Mouse (Mus musculus) liver, embryonic 14.5 days (tissue): ENCODE measurements at regions not wholly inside any gene's neighbourhood (a gene's known extent, or its start where the extent isn't known, plus 50 kb on each side); places are given as distances from the start of the nearest gene placed in this dataset.

Experiments
- ATAC-seq: fragments of 200-750 bp; cut with Nextera tagmentation; 2 replicates; pipeline ENCODE4 v1.8.0; 2017; ENCODE audit warnings: moderate number of reproducible peaks, mild to moderate bottlenecking, moderate library complexity; ENCODE audit not compliant: insufficient read depth
- DNase-seq, 3 experiments: peaks; one replicate each; pipeline ENCODE4 v3.0.0-alpha.2; 2012 to 2013; ENCODE audit warnings: low read depth in 3 of 3, low spot score in 3 of 3
- H3K27ac ChIP-seq: fragments of 300-500 bp; sonication (generic); 2 replicates; pipeline ENCODE4 v1.5.1; 2014; ENCODE audit warnings: moderate library complexity, mild to moderate bottlenecking, control low read depth, inconsistent platforms
- H3K27me3 ChIP-seq: fragments of 300-500 bp; sonication (generic); 2 replicates; pipeline ENCODE4 v1.6.1; 2014; ENCODE audit warnings: mild to moderate bottlenecking, low read length, moderate library complexity; ENCODE audit not compliant: control insufficient read depth, insufficient read depth
- H3K36me3 ChIP-seq: fragments of 300-500 bp; sonication (generic); replicated peaks from 2 replicates; pipeline ENCODE4 v1.6.1; 2014; ENCODE audit warnings: low read depth; ENCODE audit not compliant: control insufficient read depth, insufficient read depth
- H3K4me1 ChIP-seq, 2 experiments: fragments of 200-500 bp in 1 of 2; fragments of 300-500 bp in 1 of 2; sonication (generic) in 1 of 2; replicated peaks; 2 replicates each; pipeline ENCODE4 v1.6.1; 2012 to 2014; ENCODE audit warnings: antibody characterized with exemption in 1 of 2, inconsistent platforms in 1 of 2, low read length in 1 of 2; ENCODE audit not compliant: control insufficient read depth in 2 of 2, insufficient read depth in 2 of 2
- H3K4me2 ChIP-seq: fragments of 300-500 bp; sonication (generic); 2 replicates; pipeline ENCODE4 v1.6.1; 2014; ENCODE audit warnings: low read depth, mild to moderate bottlenecking, control low read depth, moderate library complexity
- H3K4me3 ChIP-seq, 2 experiments: fragments of 200-500 bp in 1 of 2; fragments of 300-500 bp in 1 of 2; sonication (generic) in 1 of 2; 2 replicates each; pipeline ENCODE4 v1.5.1; 2012 to 2014; ENCODE audit warnings: low read depth in 2 of 2, low read length in 2 of 2, mild to moderate bottlenecking in 2 of 2, control low read depth in 1 of 2, inconsistent platforms in 1 of 2, moderate library complexity in 1 of 2; ENCODE audit not compliant: insufficient read depth in 1 of 2
- H3K9ac ChIP-seq: fragments of 300-500 bp; sonication (generic); replicated peaks from 2 replicates; pipeline ENCODE4 v1.6.1; 2014; ENCODE audit warnings: mild to moderate bottlenecking, control low read depth, moderate library complexity
- H3K9me3 ChIP-seq: fragments of 300-500 bp; sonication (generic); 2 replicates; pipeline ENCODE4 v1.6.1; 2016; ENCODE audit warnings: low read length, mixed read lengths; ENCODE audit not compliant: control insufficient read depth
- CTCF ChIP-seq: IDR thresholded peaks from 2 replicates; pipeline ENCODE4 v1.5.1; 2016; ENCODE audit warnings: antibody characterized with exemption, low read depth, control low read depth
- EP300 ChIP-seq: IDR thresholded peaks from 2 replicates; pipeline ENCODE4 v1.6.1; 2016; ENCODE audit warnings: antibody characterized with exemption, low read depth
- WGBS: fragments of 180-500 bp; shearing (Covaris S2); extraction: QIAGEN DNeasy Blood & Tissue Kit; methylation state at CpG from one replicate; pipeline ENCODE4 v1.1.7; 2014; ENCODE audit not compliant: insufficient replicate concordance; 5-methylcytosine and 5-hydroxymethylcytosine counted together

DNA sequence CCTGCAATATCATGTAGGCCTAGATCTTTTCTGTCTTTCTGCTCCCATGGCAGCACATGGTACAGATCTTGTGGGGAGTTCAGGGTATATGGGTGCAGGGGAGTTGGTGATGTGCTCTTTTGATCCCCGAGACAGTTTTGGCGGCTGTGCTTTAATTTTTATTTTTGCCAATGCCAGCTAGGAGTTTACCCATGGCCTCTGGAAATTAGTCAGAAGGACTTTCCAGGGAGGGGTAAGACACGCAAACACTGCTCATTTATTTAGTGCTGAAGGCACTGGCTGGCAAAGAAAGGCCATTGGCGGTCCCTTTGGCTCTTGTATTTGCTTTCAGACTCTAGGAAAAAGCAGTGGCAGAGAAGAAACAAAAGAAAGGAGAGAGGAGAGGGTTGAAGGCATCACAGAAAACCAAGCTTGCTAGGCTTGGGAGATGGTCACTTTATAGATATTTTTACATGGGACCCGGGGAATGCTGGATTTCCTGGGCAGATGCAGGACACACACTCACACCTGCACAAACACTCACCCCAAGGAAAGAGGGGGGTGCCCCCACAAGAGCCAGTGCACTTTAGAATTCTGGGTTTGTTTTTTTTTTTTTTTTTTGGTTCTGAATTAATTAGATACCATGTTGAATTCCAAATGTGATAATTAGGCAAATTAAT lies 50.4 kb upstream of the Pcdh8 start:
- Histone ChIP-seq H3K9ac (no peak overlapping the region), H3K9me3 (no peaks in the 10 kb centered on the region), H3K4me2 (no peak overlapping the region), H3K36me3 (no peaks in the 10 kb centered on the region), H3K4me1 (no peaks in the 10 kb centered on the region), H3K27me3 (no peaks in the 10 kb centered on the region), H3K4me3 (no peak overlapping the region), H3K27ac (no peak overlapping the region)
- ATAC-seq (no peak), DNase-seq (no peak)
- 60% methylated on average over 5 of the region's 5 CpGs for WGBS
- TF ChIP-seq EP300 (no peak), CTCF (no peak)
